Mouse (Mus musculus): Measurements from ENCODE around the gene Trim2. TPM values are rescaled to one million over a fixed set of nuclear protein-coding genes. Genes with fewer than 3 reads are reported as not detected.

Trim2 gene
- total RNA-seq, 2 experiments from 2014 or later = 2.7 to 3.3 TPM

DNA sequence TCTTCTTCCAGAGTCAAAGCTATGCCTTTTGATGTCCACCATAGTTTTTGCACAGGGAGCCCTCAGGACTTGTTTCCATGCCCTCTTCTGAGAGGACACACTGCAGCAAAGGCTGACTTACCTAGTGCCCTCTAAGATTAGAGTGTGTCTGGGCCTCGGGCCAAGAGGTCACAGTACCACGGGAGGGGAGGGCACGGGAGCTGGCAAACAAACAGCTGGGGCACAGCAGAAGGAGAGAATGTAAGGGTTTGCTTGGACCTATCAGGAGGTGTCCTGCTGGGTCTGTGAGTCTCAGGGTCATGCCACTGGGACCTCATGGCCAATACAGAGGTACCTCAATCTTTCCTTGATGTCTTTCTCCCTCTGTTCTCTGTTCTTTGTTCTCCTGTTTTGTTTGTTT, 75.7 kb downstream of the Trim2 start:
- intact Hi-C loops (cut with DNase I) = no loop called here
- no peak for DNase-seq

DNA sequence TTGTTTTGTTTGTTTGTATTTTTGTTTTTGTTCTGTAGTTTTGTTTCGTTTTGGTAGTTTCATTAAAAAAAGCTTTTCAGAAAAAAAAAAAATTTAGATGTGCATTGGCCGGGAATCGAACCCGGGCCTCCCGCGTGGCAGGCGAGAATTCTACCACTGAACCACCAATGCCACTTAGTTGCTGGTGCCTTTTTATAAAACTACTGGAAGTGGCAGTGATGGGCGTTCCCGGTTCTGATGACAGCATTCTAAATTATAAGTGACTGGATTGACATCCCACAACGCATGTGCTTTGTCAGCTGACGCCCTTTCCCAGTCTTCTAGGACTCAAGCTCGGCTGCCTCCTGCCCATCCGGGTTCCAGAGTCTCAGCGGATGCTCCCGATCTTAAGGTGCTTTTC, 77.8 kb downstream of the Trim2 start:
- peak in 1 of 2 experiments; percentile 55 for DNase-seq
- intact Hi-C loops (cut with DNase I) = no loop called here

DNA sequence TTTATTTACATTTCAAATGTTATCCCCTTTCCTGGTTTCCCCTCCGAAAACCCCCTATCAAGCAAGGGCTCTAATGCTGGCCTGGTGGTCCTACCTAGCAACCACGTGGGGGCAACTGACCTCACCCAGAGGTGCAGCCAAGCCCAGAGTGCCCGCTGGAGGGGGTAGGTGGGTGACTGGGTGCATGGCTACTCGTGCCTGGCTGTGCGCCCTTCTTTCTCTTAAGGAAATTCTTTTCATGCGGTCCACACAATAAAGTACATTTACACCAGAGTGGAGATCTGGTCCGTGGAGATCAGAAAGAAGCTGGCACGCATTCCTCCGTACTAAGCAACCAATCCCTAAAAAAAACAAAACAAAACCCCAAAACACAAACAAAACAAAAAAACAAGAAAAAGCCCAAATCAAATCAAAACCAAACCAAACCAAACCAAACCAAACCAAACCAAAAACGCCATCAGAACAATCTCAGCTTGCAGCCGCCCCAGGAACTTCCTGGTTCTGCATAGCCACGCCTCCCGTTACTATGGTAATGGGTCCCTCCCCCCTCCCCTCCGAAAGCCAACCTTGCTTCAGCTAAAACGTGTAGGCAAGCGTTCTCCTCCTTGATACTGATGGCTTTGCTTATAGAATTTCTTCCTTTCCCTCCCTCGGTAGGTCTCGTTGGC, 78.3 kb downstream of the Trim2 start:
- intact Hi-C loops (cut with DNase I) = no loop called here

DNA sequence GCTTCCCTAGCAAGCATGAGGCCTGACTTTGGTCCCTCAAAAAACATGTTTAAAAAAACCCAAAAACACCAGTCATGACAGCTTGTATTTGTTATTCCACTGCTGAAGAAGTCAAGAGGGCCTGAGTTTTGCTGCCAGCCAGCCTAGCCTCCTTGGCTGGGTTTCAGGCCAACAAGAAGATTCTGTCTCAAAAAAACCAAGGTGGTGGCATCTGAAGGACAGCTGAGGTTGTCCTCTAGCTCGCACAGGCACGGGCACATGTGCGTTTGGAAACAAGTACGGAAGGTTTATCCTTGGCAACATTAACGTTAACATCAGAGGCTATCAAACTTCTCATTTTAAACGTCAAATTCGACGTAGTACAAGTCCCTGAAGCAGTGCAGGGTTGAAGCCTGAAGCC, 79.0 kb downstream of the Trim2 start:
- DNase-seq = no peak
- intact Hi-C loops (cut with DNase I) = no loop called here

More for the DNA sequence above, 78.3 kb downstream of the Trim2 start:
- DNase-seq = peak in 1 of 2 experiments; percentile 32

DNA sequence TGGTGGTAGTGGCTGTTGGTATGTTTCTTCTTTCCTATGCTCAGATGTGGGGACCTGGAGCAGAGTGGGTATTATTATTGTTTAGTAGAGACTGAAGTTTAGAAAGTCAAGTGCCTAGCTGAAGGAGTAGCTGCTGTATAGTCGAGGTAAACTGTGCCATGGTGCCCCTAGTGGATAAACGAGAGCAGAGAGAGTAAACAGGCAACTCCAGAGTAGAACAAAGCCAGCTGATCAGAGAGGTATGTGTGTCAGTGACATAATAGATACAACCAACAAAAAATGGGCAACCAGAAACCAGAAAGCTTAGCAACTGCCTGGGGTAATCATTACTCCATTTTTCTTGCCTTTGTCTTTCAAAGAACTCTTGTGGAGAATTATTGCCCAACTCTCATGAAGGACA, 81.7 kb downstream of the Trim2 start:
- no peak for DNase-seq
- intact Hi-C loops (cut with DNase I) = no loop called here

DNA sequence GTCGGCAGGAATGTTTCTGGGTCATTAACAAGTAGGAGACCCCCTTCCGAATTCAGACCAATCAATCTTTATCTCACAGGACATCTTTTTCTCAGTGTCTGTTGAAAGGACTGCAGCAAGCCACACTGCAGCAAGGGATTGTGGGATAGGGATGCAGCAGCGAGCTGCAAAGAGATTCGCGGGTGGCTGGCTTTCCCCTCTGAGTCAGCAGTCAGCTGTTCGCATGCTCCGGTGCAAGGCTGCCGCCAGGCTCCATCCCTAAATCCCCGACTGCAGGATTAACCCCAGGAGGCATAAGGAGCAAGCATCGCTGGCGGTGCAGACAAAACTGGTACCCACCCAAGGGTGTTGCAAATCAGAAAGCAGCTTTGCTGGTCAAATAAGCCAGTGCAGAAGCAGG, 85.9 kb downstream of the Trim2 start:
- peak; percentile 31 to 42 for DNase-seq
- intact Hi-C loops (cut with DNase I) = no loop called here

DNA sequence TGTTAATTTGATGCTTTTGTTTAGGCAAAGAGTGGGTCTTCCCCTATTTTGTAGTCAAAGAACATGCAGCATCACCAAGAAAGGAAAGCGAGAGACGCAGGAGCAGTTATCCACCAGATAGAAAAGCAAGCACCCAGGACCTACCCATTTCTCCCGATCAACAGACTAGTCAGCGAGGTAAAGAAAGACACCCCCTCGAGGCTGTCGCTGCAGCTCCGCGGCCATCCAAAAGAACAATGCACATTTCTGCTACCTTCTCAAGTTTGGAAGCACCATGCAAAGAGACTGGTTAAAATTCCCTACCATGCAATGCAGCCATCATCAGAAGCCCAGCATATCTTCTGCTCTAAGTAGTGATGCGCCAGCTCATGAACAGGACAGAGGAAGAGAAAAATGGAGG, 86.4 kb downstream of the Trim2 start:
- no peak for DNase-seq
- intact Hi-C loops (cut with DNase I) = no loop called here

DNA sequence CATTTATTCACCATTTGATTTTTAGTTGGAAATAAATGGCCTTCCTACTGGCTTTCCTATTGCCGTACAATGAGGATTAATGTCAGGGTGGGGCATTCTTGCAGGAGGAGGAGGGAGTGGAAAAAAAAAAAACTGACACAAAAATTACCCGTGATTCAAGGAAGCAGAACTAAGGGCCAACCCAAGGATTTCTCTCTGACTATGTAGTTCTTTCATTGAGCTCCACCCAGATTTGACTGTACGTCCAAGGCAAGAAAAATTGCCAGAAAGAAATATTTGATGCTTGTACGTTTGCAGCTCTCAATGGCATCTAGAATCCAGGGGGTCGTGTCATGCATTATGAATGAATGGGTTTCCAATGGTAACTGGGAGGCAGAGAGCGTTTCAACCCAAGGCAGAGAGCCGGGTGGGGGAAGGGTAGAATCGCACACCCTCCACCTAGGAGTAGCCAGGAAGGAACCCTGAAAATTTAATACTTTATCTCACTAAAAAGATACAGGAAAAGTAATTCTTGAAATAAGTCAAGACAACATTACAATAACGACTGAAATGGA, 86.9 kb downstream of the Trim2 start:
- intact Hi-C loops (cut with DNase I) = no loop called here
- DNase-seq = no peak

DNA sequence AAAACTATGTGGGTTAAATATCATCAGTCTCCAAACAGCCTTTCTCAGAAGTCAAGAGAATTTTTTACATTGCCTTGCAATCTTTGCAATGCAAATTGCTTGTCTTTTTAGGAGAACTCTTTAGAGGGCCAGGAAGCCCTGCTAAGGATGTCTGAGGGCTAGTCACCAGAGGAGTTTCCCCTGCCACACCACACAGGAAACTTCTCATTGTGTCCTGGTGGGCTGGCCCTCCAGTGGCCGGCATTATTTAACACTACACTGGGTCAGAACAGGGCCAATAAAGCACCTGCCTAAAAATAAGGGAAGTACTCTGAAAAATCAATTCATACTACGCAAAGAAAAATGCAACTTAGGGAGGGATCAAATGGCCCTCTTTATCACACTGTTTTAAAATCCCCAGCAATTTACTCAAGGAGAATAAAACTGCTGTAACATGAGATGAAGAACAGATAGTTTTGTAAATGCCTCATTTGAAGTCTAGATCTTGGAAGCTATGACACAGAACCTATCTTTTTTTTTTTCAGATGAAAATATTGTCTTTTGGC, 87.4 kb downstream of the Trim2 start:
- intact Hi-C loops (cut with DNase I) = no loop called here
- DNase-seq = no peak

DNA sequence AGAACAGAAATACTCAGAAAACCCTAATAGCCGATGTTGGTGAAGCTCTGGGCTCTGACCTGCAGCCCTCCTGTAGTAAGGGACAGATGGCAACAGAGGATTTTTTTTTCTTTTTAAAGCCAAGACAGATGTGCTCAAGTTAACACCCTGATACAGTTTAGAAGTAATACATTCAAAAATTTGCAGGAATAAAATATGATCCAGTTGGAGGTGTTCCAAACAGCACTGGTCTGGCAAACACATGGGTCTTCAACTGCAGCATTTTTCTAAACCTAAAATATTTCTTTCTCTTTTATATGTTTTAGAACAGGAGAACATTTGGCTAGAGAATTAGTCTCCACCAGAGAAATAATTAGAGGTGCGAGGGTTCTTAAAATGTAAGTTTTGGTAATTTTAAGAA, 88.2 kb downstream of the Trim2 start:
- intact Hi-C loops (cut with DNase I) = no loop called here
- no peak for DNase-seq

DNA sequence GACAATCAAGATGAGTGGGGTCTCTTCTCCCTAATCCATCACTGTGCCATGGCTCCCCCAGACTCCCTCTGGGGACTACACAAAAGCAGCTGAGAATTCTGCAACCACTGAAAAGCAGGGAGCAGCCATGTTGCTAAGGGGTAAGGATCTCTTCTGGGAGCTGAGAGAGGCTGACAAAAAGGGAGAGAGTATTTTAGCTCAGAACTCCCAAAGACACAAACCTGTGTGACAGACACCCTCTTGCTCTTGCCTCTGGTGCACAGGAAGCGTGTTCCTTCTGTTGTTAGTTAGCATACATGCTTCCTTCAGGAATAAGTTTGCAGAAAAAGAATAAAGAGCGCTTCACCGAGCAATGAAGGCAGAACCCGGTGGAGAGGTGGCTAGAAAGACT, 88.7 kb downstream of the Trim2 start:
- no peak for DNase-seq
- intact Hi-C loops (cut with DNase I) = no loop called here

DNA sequence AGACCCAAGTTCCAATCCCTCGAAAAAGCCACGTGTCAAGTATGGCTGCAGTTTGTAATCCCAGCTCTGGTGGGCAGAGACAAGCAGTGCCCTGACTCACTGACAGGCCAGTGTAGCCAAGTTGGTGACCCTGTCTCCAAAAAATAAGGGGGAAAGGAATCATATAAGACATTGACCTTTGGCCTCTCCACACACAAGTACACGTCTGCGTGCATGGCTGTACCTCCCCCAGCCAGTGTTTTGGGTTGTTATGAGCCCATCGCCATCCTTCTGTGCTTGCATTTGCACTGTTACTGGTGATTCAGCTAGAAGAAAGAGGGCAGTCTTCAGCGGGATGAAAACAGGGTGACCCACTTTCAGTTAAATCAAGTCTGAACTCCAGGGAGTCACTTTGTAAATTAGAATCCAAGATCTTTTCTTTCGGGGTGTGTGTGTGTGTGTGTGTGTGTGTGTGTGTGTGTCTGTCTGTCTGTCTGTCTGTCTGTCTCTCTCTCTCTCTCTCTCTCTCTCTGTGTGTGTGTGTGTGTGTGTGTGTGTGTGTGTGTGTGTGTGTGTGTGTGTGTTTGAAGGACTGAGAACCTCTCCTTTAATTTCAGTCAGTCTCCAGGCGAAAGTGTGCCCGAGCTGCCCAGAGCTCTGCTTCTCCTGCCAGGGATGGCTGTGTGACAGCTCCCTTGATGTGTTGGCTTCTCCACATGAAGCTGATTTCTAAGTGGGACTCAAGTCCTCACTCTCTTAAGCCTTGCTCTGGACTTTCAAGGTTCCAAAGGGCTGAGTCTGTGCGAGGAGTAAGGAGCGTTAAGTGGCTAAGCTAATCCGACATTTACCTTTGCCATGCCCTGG, 89.3 kb downstream of the Trim2 start:
- no peak for DNase-seq
- intact Hi-C loops (cut with DNase I) = no loop called here

DNA sequence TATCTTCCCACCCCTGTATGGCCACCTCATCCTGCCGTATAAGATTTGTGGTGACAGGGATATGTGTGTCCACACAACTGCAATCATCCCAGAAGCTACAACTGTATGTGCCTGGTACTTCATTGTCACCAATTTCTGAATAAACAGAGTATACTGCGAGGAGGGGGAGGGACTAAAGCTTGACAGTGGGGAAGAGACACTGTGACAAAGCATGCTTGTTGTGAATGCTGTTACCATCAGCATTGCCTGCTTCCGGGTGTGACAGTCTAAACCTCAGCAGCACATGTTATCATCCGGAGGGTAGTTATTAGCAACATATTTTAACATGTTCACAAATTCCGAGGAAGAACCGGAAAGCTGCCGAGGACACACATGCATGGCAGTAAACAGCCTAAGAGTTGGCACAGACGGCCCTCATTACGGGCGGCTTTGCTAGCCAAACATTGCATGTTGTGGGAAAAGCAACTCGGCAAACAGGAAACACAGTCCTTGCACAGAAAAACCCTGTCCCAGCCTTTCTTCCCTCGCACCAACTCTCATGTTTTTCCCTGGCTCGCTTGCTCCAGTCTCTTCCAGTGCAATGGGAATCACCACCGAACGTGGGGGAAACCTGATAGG, 90.8 kb downstream of the Trim2 start:
- intact Hi-C loops (cut with DNase I) = no loop called here

DNA sequence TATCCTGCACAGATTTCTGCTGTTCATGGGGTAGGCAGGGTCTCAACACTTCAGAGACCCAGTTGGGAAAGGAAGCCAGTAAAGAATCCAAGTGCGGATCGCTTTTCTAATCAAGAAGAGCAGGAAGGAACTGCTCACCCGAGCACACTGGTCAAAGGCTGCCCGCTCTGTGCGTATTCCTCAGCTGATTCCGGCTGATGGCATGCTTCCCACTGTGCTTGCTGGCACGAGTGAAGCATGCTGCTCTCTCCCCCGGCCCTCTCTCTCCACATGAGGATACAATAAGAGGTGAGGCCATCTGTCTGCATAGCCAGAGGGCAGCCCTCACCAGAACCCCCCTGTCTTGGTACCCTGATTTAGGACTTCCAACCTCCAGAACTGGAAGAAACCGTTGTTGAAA, 91.4 kb downstream of the Trim2 start:
- no peak for DNase-seq
- intact Hi-C loops (cut with DNase I) = no loop called here

More for the DNA sequence above, 90.8 kb downstream of the Trim2 start:
- no peak for DNase-seq

DNA sequence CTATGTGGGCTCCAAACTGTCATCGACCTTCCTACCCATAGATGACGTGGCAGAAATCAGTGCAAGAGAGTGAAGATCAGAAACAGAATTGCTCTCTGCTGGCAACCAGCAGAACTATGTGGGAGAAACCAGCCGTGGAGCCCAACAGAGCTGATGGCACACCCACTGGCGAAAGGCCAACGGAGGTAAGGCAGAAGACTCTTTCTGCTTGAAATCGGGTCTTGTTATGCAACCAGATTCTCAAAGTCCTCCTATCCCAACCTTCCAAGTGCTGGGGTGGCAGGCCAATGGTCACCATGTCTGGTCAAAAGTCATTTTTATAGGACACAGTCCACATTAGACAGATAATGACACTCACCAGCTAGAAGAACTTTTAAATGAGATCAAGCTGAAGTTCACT, 92.2 kb downstream of the Trim2 start:
- no peak for DNase-seq
- intact Hi-C loops (cut with DNase I) = no loop called here

DNA sequence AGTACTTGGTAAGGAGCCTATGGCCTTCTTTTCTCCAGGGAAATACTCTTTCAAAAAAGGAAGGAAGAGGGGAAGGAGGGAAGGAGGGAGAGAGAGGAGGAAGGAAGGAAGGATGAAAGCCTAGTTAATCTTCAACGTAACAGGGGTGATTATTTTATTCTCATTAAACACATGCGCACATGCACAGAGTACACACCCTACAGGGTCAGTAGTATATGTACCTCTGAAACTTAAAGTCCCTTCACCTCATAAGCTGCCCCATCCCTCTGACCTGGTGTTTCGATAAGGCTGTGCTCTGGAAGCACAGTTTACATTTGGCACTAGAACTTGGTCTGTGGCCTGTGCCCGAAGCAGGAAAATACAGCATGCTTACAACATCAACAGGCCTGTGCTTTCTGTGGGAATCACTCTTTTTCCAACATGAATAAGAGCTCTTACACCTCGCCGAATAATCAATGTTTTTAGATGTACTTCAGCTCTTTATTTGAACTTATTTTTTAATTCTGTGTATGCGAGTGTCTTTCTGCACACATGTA, 95.3 kb downstream of the Trim2 start:
- DNase-seq = no peak
- intact Hi-C loops (cut with DNase I) = no loop called here

DNA sequence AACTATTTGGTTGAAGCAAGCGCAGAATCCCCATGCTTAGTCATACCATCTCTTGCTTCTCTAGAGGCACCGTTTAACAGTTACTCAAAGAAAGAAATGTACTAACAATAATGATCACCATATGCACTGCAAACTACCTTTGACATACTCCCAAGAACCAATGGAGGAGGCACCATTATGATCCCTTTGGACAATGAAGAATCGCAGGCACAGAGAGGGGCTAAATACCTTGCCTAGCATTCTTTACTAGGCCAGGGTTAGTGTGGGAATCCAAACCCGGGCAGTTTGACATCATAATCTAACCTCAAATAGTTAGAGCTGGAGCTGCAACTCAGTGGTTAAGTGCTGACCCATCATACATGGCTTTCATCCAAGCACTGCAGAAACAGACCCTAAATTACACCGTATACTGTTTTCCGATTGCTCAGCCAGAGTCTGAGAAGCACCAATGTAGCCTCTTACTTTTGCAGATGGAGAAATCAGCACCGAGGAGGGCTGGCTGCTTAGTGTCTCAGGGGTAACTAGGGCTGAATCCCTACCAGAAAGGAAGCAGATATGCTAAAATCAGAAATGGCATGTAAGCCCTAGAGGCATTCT, 97.7 kb downstream of the Trim2 start:
- DNase-seq = no peak
- intact Hi-C loops (cut with DNase I) = no loop called here

DNA sequence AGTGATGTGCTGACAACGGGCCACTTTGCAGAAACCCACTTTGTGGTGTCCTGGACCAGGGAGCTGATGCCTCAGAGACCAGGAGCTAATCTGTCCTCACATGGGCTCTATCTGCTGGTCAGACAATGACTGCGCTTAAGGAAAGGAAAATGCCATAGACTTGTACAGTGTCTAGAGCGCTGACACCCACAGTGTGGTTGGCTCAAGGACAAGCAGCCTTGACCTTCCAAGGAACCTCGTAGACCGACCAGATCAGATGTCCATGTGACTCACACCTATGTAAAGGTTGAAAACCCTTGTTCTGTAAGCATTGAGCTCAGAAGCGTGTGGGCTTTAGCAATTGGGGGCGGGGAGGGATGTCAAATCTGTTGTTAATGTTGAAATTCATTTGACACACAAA, 98.2 kb downstream of the Trim2 start:
- intact Hi-C loops (cut with DNase I) = no loop called here
- DNase-seq = no peak

DNA sequence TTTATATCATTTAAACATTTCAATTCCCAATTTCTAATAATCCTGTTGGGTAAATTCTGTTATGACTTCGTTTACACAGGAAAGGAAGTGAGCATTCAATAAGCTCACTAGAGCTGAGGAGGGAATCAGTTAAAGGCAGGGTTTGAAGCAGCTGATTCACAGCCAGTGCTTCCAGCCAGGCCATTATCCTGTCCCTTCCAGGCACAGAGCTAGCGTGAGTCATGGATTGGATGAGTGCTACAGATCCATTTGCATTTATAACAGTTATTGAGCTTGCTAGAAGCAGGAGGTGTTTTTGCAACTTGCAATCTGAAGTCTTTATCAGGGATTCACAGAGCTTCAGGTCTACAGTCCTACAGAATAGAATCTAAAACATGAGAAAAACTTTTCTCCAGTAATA, 99.3 kb downstream of the Trim2 start:
- DNase-seq = no peak
- intact Hi-C loops (cut with DNase I) = no loop called here

DNA sequence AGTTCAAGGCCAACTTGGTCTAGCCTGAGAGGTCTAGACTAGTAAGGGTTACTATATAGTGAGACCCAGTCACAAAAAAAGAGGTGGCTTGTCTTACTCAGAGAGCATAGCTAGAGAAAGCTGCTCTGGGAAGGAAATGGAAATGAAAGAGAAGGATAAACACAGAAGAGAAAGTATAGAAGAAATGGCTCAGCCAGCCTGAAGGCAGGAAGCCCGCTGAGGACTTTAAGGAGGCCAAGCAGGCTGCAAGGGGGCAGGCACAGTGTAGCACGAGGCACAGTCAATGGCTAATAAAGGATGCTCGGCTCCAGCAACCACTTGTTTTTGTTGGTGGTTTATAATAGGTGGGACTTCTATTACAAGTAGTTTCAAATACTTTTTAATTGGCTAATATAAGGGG, 100.6 kb downstream of the Trim2 start:
- DNase-seq = no peak
- intact Hi-C loops (cut with DNase I) = no loop called here

DNA sequence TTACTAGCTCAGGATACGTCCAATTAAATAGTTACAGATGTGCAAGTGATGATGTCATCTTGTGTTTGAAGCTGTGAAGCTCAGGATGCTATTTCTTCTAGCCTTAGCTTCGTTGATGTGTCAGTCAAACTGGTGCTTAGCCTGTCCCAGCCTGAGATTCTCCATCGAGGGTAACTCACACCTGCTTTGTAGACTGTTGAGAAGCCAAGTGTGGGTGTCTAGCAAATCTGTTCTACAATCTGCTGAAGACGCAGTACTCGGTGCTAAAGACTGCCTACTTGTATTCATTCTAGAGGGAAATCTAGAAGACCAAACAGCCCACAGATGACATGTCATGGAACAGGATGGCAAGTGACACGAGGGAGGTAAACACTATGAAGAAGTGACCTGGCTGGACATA, 101.0 kb downstream of the Trim2 start:
- intact Hi-C loops (cut with DNase I) = no loop called here
- no peak for DNase-seq
